Mouse (Mus musculus): Measurements from ENCODE around the gene Gabbr2.

Gene Gabbr2

GRCm38 (mm10) chr4:46989842-46990241, 1.8 kb downstream of the Gabbr2 start:
- intact Hi-C loops (cut with DNase I), result no loop called here

GRCm38 (mm10) chr4:46988824-46989223, 2.8 kb downstream of the Gabbr2 start:
- intact Hi-C loops (cut with DNase I), result no loop called here

GRCm38 (mm10) chr4:46988257-46988656, 3.4 kb downstream of the Gabbr2 start:
- intact Hi-C loops (cut with DNase I), result no loop called here

GRCm38 (mm10) chr4:46987809-46988208, 3.9 kb downstream of the Gabbr2 start:
- intact Hi-C loops (cut with DNase I), result no loop called here

DNA sequence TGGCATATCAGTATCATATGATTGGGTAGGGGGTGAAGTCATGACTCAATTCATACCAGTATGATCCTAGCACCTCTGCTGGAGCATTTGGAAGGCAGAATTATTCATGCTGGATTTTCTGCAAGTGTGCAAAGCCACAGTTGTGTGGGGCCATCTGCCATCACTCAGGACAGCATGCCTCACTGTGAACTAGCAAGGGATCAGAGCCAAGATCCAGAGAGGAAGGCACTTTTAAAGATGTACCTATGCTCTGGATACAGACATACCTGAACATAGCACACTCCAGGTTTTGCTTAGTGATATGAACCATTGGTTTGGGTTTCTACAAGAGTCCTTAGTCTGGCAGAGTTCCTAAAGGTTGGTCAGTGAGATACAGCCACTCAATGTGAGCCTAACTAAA, 5.6 kb downstream of the Gabbr2 start:
- intact Hi-C loops (cut with DNase I), result no loop called here

DNA sequence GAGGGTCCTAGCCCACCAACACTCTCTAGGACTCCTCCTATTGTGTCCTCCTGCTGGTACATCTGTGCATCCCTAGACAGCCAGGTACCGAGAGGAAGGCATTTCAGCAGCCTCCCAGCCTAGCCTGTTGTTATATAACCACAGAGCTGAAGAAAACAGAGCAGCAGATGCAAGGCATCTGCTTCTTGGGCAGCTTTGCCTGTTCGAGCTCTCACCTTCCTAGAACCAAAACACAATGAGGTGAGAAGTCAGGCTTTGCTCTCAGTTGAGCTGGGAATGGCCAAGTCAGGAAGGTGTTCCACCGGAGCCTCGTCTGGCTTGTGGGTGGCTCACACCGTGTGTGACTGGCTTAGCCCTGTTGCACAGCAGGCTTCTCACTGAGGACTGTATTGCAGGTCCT, 8.8 kb downstream of the Gabbr2 start:
- intact Hi-C loops (cut with DNase I), result no loop called here

GRCm38 (mm10) chr4:46982094-46982493, 9.6 kb downstream of the Gabbr2 start:
- intact Hi-C loops (cut with DNase I), result no loop called here

DNA sequence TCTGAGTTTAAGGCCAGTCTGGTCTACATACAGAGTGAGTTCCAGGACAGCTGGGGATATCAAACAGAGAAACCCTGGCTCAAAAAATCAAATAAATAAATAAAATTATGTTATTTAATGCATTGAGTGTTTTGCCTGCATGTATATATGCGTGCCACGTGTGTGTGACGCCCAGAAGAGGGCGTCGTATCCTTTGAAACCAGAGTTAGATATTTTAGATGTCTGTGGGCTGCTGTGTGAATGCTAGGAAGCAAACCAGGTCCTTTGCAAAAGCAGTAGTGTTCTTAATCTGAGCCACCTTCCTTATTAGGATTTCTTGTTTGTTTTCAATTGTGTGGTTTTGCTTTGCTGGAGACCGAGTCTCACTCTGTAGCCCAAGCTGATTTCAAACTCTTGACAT, 13.3 kb downstream of the Gabbr2 start:
- intact Hi-C loops (cut with DNase I), result no loop called here

- intact Hi-C loops (cut with DNase I), result no loop called here
Measured at GRCm38 (mm10) chr4:46977161-46977560, 14.5 kb downstream of the Gabbr2 start.

- intact Hi-C loops (cut with DNase I), result no loop called here
Measured at GRCm38 (mm10) chr4:46976671-46977071, 15.0 kb downstream of the Gabbr2 start.

GRCm38 (mm10) chr4:46973322-46973721, 18.4 kb downstream of the Gabbr2 start:
- intact Hi-C loops (cut with DNase I), result no loop called here

- intact Hi-C loops (cut with DNase I), result no loop called here
Measured at GRCm38 (mm10) chr4:46967981-46968380, 23.7 kb downstream of the Gabbr2 start.

- intact Hi-C loops (cut with DNase I), result no loop called here
Measured at GRCm38 (mm10) chr4:46966551-46966950, 25.1 kb downstream of the Gabbr2 start.

GRCm38 (mm10) chr4:46961403-46961802, 30.3 kb downstream of the Gabbr2 start:
- intact Hi-C loops (cut with DNase I), result no loop called here

- intact Hi-C loops (cut with DNase I), result no loop called here
Measured at GRCm38 (mm10) chr4:46960208-46960607, 31.5 kb downstream of the Gabbr2 start.

DNA sequence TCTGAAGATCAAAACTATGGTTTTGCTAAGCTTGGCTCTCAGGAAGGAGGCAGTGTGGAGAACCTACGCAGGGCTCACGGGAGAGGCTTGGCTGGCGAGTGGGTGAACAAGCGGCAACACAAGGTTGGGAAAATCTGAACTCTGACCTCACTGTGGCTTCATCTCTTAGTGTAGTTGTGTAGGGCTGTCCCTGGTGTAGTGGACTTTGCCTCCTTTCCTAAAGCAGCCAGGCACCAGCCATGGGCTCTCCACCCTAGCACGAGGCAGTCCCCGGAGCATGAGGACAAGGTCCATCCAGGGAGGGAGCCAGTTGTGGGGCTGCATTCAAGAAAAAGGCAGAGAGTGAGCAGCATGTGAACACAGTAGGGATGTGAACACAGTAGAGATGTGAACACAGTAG, 31.9 kb downstream of the Gabbr2 start:
- intact Hi-C loops (cut with DNase I), result no loop called here

DNA sequence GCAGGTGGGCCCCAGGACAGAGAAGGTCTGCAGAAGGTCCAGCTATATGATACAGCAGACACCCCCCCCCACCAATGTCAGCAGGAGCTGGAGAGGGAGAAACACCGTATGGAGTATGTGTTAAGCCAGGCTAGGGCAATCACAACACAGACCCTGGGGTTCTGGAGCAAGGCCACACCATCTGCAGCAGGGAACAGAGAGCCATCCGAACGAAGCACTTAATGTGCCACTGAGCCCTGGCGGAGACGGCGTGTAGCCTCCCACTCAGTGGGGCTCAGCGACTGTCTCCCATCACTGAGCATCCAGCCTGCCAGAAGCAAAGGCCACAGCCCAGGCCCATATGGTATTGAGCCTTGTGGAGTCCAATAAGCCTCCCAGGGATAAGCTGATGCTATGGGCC, 33.7 kb downstream of the Gabbr2 start:
- intact Hi-C loops (cut with DNase I), result no loop called here

DNA sequence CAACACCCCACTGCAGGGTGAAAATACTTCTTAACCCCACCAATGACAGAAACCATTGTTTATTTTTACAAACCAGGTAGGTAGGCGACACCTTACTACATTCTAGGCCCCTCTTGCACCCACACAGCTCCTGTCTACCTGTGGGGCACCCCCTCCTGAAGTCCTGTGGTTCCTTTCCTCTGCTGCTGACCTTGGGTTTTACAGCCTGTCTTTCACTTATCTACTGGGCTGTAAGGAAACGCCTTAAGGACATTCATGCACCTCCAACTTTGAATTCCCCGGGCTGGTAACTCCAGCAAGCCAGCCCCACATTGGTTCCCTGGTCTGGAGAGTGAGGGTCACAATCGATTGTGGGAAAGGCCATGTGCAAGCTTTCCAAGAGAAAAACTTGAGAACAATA, 34.7 kb downstream of the Gabbr2 start:
- intact Hi-C loops (cut with DNase I), result no loop called here

- intact Hi-C loops (cut with DNase I), result no loop called here
Measured at GRCm38 (mm10) chr4:46953021-46953420, 38.7 kb downstream of the Gabbr2 start.

DNA sequence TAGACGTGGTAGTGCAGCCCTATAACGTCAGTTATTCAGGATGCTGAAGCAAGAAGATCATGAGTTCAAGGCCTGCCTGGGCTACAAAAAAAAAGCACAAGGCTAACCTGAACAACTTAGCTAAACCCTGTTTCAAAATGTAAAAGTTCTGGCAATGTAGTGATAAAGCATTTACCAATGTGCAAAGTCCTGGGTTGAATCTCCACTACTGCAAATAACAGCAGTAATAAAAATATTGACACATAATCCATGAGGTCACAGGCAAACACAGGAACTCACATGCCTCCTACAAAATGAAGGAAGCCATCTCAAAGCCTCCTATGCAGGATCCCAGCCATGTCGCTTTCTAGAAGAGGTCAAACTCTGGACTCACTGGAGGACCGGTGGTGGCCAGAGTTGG, 39.1 kb downstream of the Gabbr2 start:
- intact Hi-C loops (cut with DNase I), result no loop called here

DNA sequence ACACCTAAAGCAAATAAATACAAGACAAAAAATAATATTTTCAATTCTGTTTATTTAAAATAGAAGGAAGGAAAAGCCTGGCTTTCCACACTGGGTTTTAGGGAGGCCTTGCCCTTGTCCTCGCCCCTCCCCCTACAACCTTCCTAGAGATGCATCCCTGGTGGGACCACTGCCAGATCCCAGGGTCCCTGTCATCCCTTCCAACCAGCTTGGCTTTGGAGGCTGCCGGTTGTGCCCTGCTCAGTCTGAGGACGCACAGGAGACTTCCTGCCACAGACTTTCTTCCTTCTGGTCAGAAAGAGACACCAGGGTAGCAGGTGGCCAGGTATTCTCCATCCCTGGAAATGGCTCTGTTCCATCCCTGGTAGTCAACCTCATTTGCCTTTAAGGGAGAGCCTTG, 57.4 kb downstream of the Gabbr2 start:
- intact Hi-C loops (cut with DNase I), result no loop called here

DNA sequence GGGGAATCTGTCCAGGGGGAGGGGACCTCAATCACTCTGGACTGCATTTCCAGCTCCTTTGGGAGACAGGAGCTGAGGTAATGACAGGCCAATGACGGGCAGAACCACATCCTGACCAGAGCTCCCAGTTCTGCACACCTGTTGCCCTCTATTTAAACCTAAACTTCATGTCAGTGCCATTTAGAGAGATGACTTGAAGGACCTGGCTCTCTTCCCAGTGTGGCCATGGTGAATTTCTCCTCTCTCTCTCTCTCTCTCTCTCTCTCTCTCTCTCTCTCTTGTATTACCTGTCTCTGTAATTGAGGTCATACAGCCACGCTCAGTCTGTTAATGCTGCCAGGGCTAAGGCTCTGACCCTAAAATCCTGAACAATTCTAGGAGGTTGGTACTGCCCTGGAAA, 58.1 kb downstream of the Gabbr2 start:
- intact Hi-C loops (cut with DNase I), result no loop called here

DNA sequence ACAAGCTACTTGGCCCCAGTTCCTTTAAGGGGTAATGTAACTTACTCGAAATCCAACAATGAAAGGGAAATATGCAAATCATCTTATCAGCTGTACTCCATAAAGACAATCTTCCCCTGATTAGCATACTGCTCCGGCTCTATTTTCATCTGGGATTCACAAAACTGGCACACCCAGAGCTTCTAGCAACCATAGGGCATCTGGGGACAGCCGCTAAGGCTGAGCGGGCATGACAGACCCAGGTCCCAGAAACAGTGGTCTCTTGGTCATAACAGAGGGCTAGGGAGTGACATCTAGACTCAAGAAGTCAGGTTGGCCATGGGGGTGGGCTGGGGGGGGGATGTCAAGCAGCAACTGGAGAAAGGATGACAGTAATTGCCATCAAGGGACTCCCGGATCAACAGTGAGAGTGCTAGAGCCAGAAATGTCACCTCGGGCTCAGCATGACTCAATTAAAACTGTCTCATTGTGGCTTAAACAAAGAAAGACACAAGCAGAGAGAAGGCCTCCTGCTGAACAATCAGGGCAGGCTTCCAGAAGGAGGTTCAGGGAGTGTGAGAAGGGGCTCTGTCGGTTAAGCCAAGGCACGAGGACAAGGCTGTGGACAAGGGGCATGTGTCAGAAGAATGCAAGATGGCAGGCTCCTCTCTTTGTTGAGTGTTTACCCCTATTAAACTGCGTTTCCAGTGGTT, 59.8 kb downstream of the Gabbr2 start:
- intact Hi-C loops (cut with DNase I), result no loop called here

DNA sequence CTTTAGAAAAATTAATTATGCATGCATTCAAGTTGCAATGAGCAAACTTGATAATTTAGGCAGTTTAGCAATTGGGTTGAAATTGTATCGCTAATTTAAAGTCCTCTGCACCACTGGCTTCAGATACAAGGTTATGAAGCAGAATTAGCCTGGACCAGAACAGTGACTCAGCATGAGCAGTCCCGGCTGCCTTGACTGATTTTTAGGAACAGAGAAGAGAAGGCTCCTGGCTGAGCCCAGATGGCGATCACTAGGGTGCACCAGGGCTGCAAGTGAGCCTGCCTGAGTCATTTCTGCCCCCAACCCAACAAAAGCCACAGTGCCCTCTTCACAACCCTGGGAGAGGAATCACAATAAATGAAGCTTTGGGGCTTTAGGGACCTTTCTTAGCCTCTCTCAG, 63.6 kb downstream of the Gabbr2 start:
- intact Hi-C loops (cut with DNase I), result no loop called here
